Mouse (Mus musculus): ENCODE results near the gene Gm13691. TPM values are rescaled to one million over a fixed set of nuclear protein-coding genes. Genes with fewer than 3 reads are reported as not detected.
"Not testable (repeated sequence)": the region's sequence is repeated elsewhere in the genome, so short reads cannot be mapped to it uniquely, and the experiment has no call there.

The Gm13691 gene
- polyA plus RNA-seq, 1 experiment from 2014 or later: not detected

DNA sequence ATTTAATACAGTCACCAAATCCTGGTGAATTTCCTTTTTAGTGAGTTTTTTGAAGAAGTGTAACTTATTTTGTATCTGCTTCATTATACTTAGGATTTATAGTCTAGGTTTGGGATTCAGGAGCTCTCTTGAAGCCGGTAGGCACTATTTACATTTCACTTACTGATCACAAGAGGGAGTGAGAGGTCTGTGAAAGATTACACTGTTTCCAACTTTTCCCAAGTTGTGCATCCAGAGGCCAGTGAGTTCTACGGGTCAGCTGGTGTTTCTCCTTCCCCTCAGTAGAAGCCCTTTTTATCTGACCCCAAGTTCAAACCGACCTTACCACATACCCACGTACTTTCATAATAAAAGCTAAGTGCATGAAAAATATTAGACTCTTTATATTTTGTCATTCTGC, 47.0 kb downstream of the Gm13691 start:
- Histone ChIP-seq H3K9me3 (no peaks in the 10 kb centered on the region), H3K4me1 (no peaks in the 10 kb centered on the region), H3K27ac (no peak overlapping the region), H3K27me3 (no peaks in the 10 kb centered on the region), H3K36me3 (no peaks in the 10 kb centered on the region), H3K4me3 (no peak overlapping the region), H3K9ac (no peak overlapping the region), H3K4me2 (replicated peaks) (no peak overlapping the region)
- ATAC-seq (ENCODE audit: insufficient number of reproducible peaks, insufficient read depth, low FRiP score, low TSS enrichment): no peak
- WGBS: 25% methylated on average over 4 of the region's 4 CpGs

DNA sequence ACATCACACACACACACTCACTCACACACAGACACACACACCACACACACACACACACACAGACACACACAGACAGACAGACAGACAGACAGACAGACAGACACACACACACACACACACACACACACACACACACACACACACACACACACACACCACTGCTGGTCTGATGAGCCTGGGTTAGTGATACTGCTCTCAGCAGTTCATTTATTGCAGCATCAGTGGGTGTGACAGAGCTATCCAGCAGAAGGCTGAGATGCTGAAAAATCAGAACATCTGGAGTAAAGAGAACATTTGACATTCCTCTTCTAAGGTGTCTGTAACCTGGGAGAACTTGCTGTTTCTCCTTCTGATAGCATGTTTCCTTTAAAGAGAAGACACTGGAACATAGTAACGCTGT, 47.6 kb downstream of the Gm13691 start:
- H3K36me3 ChIP-seq; H3K4me1 ChIP-seq; H3K4me2 ChIP-seq (replicated peaks); H3K9me3 ChIP-seq; ATAC-seq (ENCODE audit: insufficient number of reproducible peaks, insufficient read depth, low FRiP score, low TSS enrichment); H3K27me3 ChIP-seq; H3K4me3 ChIP-seq; H3K9ac ChIP-seq; H3K27ac ChIP-seq: not testable (repeated sequence)
- whole genome bisulfite sequencing: 89% methylated on average over 1 of the region's 1 CpGs

DNA sequence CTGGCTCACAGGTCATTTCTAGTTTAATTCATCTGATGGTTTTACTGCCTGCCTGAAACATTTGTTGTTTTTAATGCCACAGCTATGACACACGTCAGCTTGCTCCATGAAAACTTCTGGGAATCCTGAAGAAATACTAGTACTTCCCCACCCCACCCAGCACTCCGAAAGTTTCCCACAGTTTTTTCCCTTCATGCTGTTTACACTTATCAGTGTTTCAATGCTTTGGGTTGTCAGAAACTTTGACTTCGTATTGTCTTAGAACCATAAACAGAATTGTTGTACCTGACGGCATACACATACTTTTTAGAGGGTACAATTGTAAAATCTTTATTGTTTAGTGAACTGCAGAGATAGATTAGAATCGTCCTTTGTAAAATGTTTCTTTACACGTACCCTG, 48.9 kb downstream of the Gm13691 start:
- no peak for ATAC-seq (ENCODE audit: insufficient number of reproducible peaks, insufficient read depth, low FRiP score, low TSS enrichment)
- Histone ChIP-seq H3K27me3 (no peaks in the 10 kb centered on the region), H3K27ac (no peak overlapping the region), H3K9ac (no peak overlapping the region), H3K4me2 (replicated peaks) (no peak overlapping the region), H3K4me3 (no peak overlapping the region), H3K36me3 (no peaks in the 10 kb centered on the region), H3K4me1 (no peaks in the 10 kb centered on the region), H3K9me3 (no peaks in the 10 kb centered on the region)
- WGBS: 65% methylated on average over 6 of the region's 6 CpGs

Other genes starting within 250 kb of the Gm13691 start
- gene Fam171b, start 177.9 kb upstream of the Gm13691 start, polyA plus RNA-seq (2016; fragmentation: Nextera tagmentation; extraction: Ambion mirVana): 22.7 and 24.8 TPM in 2 replicates
- 0.18 TPM in 1 of 2 replicates, not detected in the other for gene Zswim2, start 49.3 kb upstream of the Gm13691 start, polyA plus RNA-seq (2016; fragmentation: Nextera tagmentation; extraction: Ambion mirVana)
- not detected in 2 replicates for gene Gm13698, start 34.9 kb upstream of the Gm13691 start, polyA plus RNA-seq (2016; fragmentation: Nextera tagmentation; extraction: Ambion mirVana)
- gene Gm13693, start 29.1 kb upstream of the Gm13691 start, polyA plus RNA-seq (2016; fragmentation: Nextera tagmentation; extraction: Ambion mirVana): not detected in 2 replicates
- gene Gm13695, start 23.2 kb upstream of the Gm13691 start, polyA plus RNA-seq (2016; fragmentation: Nextera tagmentation; extraction: Ambion mirVana): not detected in 2 replicates
- gene Gm13696, start 17.4 kb upstream of the Gm13691 start, polyA plus RNA-seq (2016; fragmentation: Nextera tagmentation; extraction: Ambion mirVana): not detected in 2 replicates
- gene Gm13694, start 11.6 kb upstream of the Gm13691 start, polyA plus RNA-seq (2016; fragmentation: Nextera tagmentation; extraction: Ambion mirVana): not detected in 2 replicates
- not detected in 2 replicates for gene Gm13697, start 5.8 kb upstream of the Gm13691 start, polyA plus RNA-seq (2016; fragmentation: Nextera tagmentation; extraction: Ambion mirVana)